Mouse (Mus musculus) heart, adult 8-10 months (tissue): ENCODE measurements at regions not wholly inside any gene's neighbourhood (a gene's known extent, or its start where the extent isn't known, plus 50 kb on each side); places are given as distances from the start of the nearest gene placed in this dataset.
A peak's percentile ranks its signal among the peaks of the same experiment; 100 is the strongest.

Experiments used
- DNase-seq: peaks from one replicate; pipeline ENCODE4 v3.0.0; 2022; ENCODE audit warnings: low spot score

DNA sequence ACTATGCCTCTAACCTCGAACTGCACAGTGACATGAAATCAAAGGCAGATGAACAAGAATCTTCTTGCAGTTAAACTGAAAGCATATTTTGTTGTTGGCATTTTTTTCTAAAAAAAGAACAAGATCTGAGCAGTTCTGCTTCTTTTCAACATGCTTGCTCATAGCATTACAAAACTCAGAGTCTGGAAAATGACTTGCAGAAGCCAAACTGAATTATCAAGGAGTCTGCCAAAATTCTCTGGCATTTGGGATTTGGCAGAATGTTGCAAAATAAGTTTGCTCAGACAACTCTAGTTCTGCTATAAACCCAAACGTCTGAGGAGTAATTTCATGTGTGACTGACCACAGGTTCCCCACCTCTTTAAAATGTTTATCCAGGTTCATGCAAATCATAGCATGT, 907.3 kb upstream of the Gm37988 start:
- DNase-seq: peak; percentile 16

DNA sequence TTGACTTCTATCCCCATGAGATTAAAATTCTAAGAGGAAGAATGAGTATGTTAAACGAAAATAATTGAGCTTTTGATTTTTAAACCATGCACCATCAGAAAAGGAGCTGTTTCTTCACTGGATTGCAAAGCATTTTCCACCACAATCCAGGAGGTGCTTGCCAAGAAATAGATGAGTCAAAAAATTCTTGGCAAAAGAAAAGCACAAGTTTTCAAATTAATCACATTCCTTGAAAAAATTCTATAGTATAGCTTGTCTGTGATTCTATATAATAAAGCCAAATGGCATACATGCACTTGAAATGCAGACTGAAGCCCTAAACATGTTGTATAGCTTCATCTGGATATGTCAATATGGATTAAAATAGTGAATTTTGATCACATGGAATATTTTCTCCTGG, 904.3 kb upstream of the Gm37988 start:
- DNase-seq: peak; percentile 19

DNA sequence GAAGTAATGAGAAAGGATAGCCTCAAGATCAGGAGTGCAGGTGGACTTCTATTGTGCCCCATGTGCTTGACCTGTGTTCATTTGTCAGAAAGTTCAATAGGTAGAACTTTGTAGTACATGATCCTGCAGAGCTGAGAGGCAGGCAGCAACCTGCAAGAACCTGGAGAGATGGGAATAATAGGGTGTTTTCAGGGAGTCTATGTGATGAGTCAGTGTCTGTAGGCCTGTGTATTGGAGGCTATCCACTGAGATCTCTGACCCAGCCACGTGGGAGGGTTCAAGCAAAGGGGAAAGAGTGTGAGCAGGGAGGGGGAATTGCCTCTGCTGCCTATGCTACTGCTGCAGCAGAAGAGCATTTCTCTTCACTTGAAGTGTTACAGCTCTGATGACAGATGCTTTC, 895.2 kb upstream of the Gm37988 start:
- no peak for DNase-seq

- DNase-seq: peak; percentile 26
These were observed 894.1 kb upstream of the Gm37988 start for GRCm38 (mm10) chr1:3913631-3914030.
